Comparison of ENCODE assay signal across 8 mouse cellular contexts in genomic region chr11:75270985-75271434, GRCm38 (mm10).
DNase-seq lines count a peak whose midpoint lies in the region; ATAC-seq lines count a peak whose summit lies in the region.

No protein-coding gene starts in this region.

- peaks cover 57% of the 10 kb centered on the region for H3K4me1 ChIP-seq in liver, embryonic 12.5 days
- H3K4me1 ChIP-seq in midbrain, embryonic 14.5 days (ENCODE audit: control insufficient read depth, insufficient read depth, low read length) = peaks cover 23% of the 10 kb centered on the region

- H3K9me3 ChIP-seq in liver, embryonic 12.5 days (replicated peaks) = no peaks in the 10 kb centered on the region
- no peaks in the 10 kb centered on the region for H3K9me3 ChIP-seq in midbrain, embryonic 14.5 days (ENCODE audit: control insufficient read depth, low read length)

- H3K36me3 ChIP-seq in liver, embryonic 12.5 days = no peaks in the 10 kb centered on the region
- peaks cover 8% of the 10 kb centered on the region; the same call in 1 of the 2 replicates for H3K36me3 ChIP-seq in midbrain, embryonic 14.5 days (ENCODE audit: control insufficient read depth, insufficient read depth, low read length)

- peaks cover 20% of the 10 kb centered on the region for H3K27me3 ChIP-seq in liver, embryonic 12.5 days (replicated peaks)
- no peaks in the 10 kb centered on the region for H3K27me3 ChIP-seq in midbrain, embryonic 14.5 days (ENCODE audit: control insufficient read depth, insufficient read depth, low read length)

- no peak for DNase-seq in frontal cortex, postnatal 14 days (ENCODE audit: low spot score in 2 of 2)
- DNase-seq in gonadal fat pad, adult 2 months (ENCODE audit: low read depth) = peak; percentile 38
- DNase-seq in embryo, embryonic 11 days = no peak
- DNase-seq in midbrain, embryonic 14.5 days = no peak
- no peak for DNase-seq in thymus, adult 18-20 months

- H3K27ac ChIP-seq in liver, embryonic 12.5 days = peak overlapping the region; percentile 86
- H3K27ac ChIP-seq in midbrain, embryonic 14.5 days (replicated peaks; ENCODE audit: low read depth, low read length) = no peak overlapping the region

- ATAC-seq in frontal cortex, adult (ENCODE audit: low TSS enrichment) = peak; percentile 36
- peak; percentile 56; the same call in 1 of the 2 replicates for ATAC-seq in cerebellum, adult (ENCODE audit: insufficient number of reproducible peaks, low FRiP score, low TSS enrichment)
- ATAC-seq in liver, embryonic 12.5 days = no peak
- ATAC-seq in midbrain, embryonic 14.5 days (ENCODE audit: low FRiP score, low TSS enrichment) = no peak

- 0 out of 2 replicates have a peak overlapping the region, but pooled peaks have one; percentile 13 for H3K4me3 ChIP-seq in liver, embryonic 12.5 days
- no peak overlapping the region for H3K4me3 ChIP-seq in midbrain, embryonic 14.5 days (replicated peaks; ENCODE audit: low read depth, low read length)

- H3K9ac ChIP-seq in liver, embryonic 12.5 days = peak overlapping the region; percentile 49
- H3K9ac ChIP-seq in midbrain, embryonic 14.5 days (replicated peaks; ENCODE audit: low read length) = no peak overlapping the region

- peak overlapping the region; percentile 65 for H3K4me2 ChIP-seq in liver, embryonic 12.5 days
- no peak overlapping the region for H3K4me2 ChIP-seq in midbrain, embryonic 14.5 days (ENCODE audit: low read length)

- 51% methylated on average over 7 of the region's 7 CpGs for WGBS in liver, embryonic 12.5 days (ENCODE audit: insufficient replicate concordance)
- WGBS in midbrain, embryonic 14.5 days = 64% methylated on average over 7 of the region's 7 CpGs

Comparison
In these comparisons a context has a peak if more than half of its experiments do, and no peak if none do; other contexts are left out.
1. ATAC-seq: peak in frontal cortex, adult (single experiment) and cerebellum, adult (single experiment); none in liver, embryonic 12.5 days (single experiment) and midbrain, embryonic 14.5 days (single experiment).